Mouse (Mus musculus): ENCODE results near the gene Lsamp. TPM values are rescaled to one million over a fixed set of nuclear protein-coding genes. Genes with fewer than 3 reads are reported as not detected.

The Lsamp gene
- polyA plus RNA-seq, 1 experiment from 2014 or later: 8.2 TPM

DNA sequence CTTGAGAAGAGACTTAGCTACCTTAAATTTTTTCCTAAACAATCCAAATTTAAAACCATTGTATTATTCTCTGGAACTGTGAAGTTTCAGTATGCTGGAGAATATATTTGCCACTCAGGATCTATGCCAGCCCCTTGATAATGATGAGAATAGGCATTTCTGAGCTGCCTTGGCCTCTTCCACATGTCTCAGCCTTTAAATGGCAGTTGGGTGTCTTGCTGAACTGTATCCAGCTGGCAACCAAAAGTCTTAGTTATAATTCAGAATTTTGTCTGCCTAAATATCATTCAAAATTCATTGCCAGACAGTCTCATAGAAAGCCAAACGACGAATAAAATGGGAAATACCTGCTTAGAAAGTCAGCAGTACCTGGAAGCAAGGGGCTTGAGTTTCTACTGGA is 332.0 kb downstream of the Lsamp start:
- no peaks in the 10 kb centered on the region for H3K9me3 ChIP-seq (replicated peaks; ENCODE audit: control insufficient read depth, low read length)
- no peaks in the 10 kb centered on the region for H3K36me3 ChIP-seq (ENCODE audit: control insufficient read depth, insufficient read depth, low read length)
- ATAC-seq (ENCODE audit: insufficient read depth, low FRiP score): no peak
- H3K4me1 ChIP-seq (ENCODE audit: control insufficient read depth, insufficient read depth, low read length): no peaks in the 10 kb centered on the region
- no peak overlapping the region for H3K9ac ChIP-seq (ENCODE audit: low read length)
- no peak overlapping the region for H3K27ac ChIP-seq (ENCODE audit: low read length)
- no peak overlapping the region for H3K4me2 ChIP-seq (ENCODE audit: low read depth, low read length)
- no peak overlapping the region for H3K4me3 ChIP-seq (replicated peaks; ENCODE audit: low read length)
- WGBS: 88% methylated on average over 2 of the region's 2 CpGs
- H3K27me3 ChIP-seq (ENCODE audit: control insufficient read depth, insufficient read depth, low read length): no peaks in the 10 kb centered on the region

DNA sequence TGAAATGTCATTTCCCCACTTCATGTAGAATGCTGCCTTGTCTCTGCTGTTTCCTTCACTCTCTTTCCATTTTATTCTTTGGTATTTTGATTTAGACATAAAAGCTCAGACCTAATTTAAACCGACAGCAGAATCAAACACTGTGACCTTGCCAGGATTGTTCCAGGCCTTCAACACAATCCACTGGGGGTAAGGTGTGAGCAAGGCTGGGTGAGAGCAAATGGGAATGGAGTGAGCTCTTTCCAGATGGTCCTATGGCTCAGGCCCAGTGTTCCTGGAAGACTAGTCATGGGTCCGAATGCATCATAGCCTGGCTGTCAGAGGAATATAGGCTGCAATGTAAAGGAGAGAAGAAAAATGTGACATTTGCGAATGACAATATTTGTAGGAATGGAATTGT is 340.6 kb downstream of the Lsamp start:
- Histone ChIP-seq H3K27me3 (ENCODE audit: control insufficient read depth, insufficient read depth, low read length) (no peaks in the 10 kb centered on the region), H3K4me3 (replicated peaks; ENCODE audit: low read length) (no peak overlapping the region), H3K36me3 (ENCODE audit: control insufficient read depth, insufficient read depth, low read length) (no peaks in the 10 kb centered on the region), H3K27ac (ENCODE audit: low read length) (no peak overlapping the region), H3K4me2 (ENCODE audit: low read depth, low read length) (no peak overlapping the region), H3K9ac (ENCODE audit: low read length) (no peak overlapping the region), H3K4me1 (ENCODE audit: control insufficient read depth, insufficient read depth, low read length) (no peaks in the 10 kb centered on the region), H3K9me3 (replicated peaks; ENCODE audit: control insufficient read depth, low read length) (no peaks in the 10 kb centered on the region)
- 88% methylated on average over 3 of the region's 3 CpGs for WGBS
- no peak for ATAC-seq (ENCODE audit: insufficient read depth, low FRiP score)

DNA sequence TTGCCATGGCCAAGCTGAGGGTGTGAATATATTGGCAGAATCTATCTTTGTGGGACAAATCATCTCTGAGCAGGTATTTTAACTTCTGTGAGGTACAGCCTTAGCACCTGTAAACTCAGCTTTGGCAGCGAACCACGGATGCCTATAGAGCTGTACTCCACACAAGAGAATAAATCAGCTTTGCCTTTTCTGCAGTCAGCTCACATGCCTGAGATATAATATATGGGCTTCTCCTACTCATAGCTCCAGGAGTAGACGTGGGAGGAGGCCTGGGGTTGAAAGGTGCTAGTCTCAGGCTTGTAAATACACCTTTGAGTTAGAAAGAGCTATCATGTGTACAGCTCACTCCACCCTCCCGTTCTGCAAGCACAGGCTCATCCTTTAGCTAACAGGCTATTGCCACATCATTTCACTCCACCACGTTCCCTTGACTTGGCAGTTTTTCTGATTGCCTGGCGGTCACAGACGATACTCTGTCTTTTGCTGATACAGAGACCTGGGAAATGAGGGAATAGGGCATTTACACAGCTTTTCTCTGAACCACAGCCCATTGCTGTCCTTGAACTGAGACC is 344.2 kb downstream of the Lsamp start:
- H3K36me3 ChIP-seq (ENCODE audit: control insufficient read depth, insufficient read depth, low read length): no peaks in the 10 kb centered on the region
- WGBS: 63% methylated on average over 7 of the region's 7 CpGs
- H3K4me3 ChIP-seq (replicated peaks; ENCODE audit: low read length): no peak overlapping the region
- no peaks in the 10 kb centered on the region for H3K4me1 ChIP-seq (ENCODE audit: control insufficient read depth, insufficient read depth, low read length)
- no peak overlapping the region for H3K27ac ChIP-seq (ENCODE audit: low read length)
- H3K27me3 ChIP-seq (ENCODE audit: control insufficient read depth, insufficient read depth, low read length): no peaks in the 10 kb centered on the region
- H3K4me2 ChIP-seq (ENCODE audit: low read depth, low read length): no peak overlapping the region
- H3K9me3 ChIP-seq (replicated peaks; ENCODE audit: control insufficient read depth, low read length): no peaks in the 10 kb centered on the region
- ATAC-seq (ENCODE audit: insufficient read depth, low FRiP score): no peak; the same call in 1 of the 2 replicates
- H3K9ac ChIP-seq (ENCODE audit: low read length): no peak overlapping the region

DNA sequence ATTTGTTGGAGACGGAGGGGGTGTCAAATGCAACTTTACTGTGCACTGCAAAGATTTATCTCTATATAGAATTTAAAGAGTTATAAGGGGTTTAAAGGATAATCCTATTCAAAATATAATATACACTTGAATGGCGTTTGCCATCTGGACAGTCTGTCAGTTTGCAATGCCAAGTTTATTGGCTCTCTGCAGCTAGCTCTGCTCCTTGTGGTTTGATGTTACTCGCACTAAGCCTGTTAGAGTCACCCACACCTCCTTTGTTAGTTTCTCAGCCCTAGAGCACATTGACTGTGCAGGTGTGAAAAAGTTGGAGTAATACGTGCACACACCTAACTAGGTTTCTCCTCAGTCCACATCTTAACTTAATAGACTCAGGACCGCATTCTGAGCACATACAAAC is 385.5 kb downstream of the Lsamp start:
- no peak overlapping the region for H3K27ac ChIP-seq (ENCODE audit: low read length)
- no peaks in the 10 kb centered on the region for H3K4me1 ChIP-seq (ENCODE audit: control insufficient read depth, insufficient read depth, low read length)
- no peaks in the 10 kb centered on the region for H3K27me3 ChIP-seq (ENCODE audit: control insufficient read depth, insufficient read depth, low read length)
- 67% methylated on average over 5 of the region's 5 CpGs for WGBS
- no peak overlapping the region for H3K9ac ChIP-seq (ENCODE audit: low read length)
- no peak overlapping the region for H3K4me2 ChIP-seq (ENCODE audit: low read depth, low read length)
- H3K9me3 ChIP-seq (replicated peaks; ENCODE audit: control insufficient read depth, low read length): no peaks in the 10 kb centered on the region
- no peaks in the 10 kb centered on the region for H3K36me3 ChIP-seq (ENCODE audit: control insufficient read depth, insufficient read depth, low read length)
- no peak for ATAC-seq (ENCODE audit: insufficient read depth, low FRiP score)
- H3K4me3 ChIP-seq (replicated peaks; ENCODE audit: low read length): no peak overlapping the region

GRCm38 (mm10) chr16:40371291-40371690 is 387.1 kb downstream of the Lsamp start:
- Histone ChIP-seq H3K9ac (ENCODE audit: low read length) (no peak overlapping the region), H3K9me3 (replicated peaks; ENCODE audit: control insufficient read depth, low read length) (no peaks in the 10 kb centered on the region), H3K4me3 (replicated peaks; ENCODE audit: low read length) (no peak overlapping the region), H3K27me3 (ENCODE audit: control insufficient read depth, insufficient read depth, low read length) (no peaks in the 10 kb centered on the region), H3K4me2 (ENCODE audit: low read depth, low read length) (no peak overlapping the region), H3K36me3 (ENCODE audit: control insufficient read depth, insufficient read depth, low read length) (no peaks in the 10 kb centered on the region), H3K4me1 (ENCODE audit: control insufficient read depth, insufficient read depth, low read length) (no peaks in the 10 kb centered on the region), H3K27ac (ENCODE audit: low read length) (no peak overlapping the region)
- WGBS: 84% methylated on average over 1 of the region's 1 CpGs
- no peak for ATAC-seq (ENCODE audit: insufficient read depth, low FRiP score)

DNA sequence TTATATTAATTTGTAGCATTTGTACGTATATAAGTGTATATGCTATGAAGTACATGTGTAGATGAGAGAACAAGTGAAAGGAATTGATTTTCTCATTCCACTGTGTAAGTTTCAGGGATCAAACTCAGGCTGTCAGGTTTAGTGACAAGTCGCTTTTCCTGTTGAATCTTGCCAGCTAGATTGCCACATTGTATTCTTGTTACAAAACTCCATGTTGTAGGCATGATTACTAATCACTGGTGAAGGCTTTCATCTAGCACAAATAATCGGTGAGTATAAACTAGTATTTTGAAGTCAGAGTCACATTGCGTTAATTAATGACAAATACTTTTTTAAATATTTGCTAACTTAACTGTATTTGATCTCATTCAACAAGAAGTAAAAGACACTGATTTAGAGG is 391.2 kb downstream of the Lsamp start:
- Histone ChIP-seq H3K4me2 (ENCODE audit: low read depth, low read length) (no peak overlapping the region), H3K9ac (ENCODE audit: low read length) (no peak overlapping the region)
- WGBS: 77% methylated on average over 4 of the region's 4 CpGs

GRCm38 (mm10) chr16:40377129-40377799 is 393.1 kb downstream of the Lsamp start:
- no peak overlapping the region for H3K9ac ChIP-seq (ENCODE audit: low read length)
- no peak overlapping the region for H3K4me2 ChIP-seq (ENCODE audit: low read depth, low read length)
- H3K36me3 ChIP-seq (ENCODE audit: control insufficient read depth, insufficient read depth, low read length): no peaks in the 10 kb centered on the region
- no peaks in the 10 kb centered on the region for H3K4me1 ChIP-seq (ENCODE audit: control insufficient read depth, insufficient read depth, low read length)
- 71% methylated on average over 6 of the region's 6 CpGs for WGBS
- H3K9me3 ChIP-seq (replicated peaks; ENCODE audit: control insufficient read depth, low read length): no peaks in the 10 kb centered on the region
- H3K27me3 ChIP-seq (ENCODE audit: control insufficient read depth, insufficient read depth, low read length): no peaks in the 10 kb centered on the region
- no peak overlapping the region for H3K4me3 ChIP-seq (replicated peaks; ENCODE audit: low read length)
- ATAC-seq (ENCODE audit: insufficient read depth, low FRiP score): no peak
- no peak overlapping the region for H3K27ac ChIP-seq (ENCODE audit: low read length)

More for the DNA sequence above, 391.2 kb downstream of the Lsamp start:
- H3K4me3 ChIP-seq (replicated peaks; ENCODE audit: low read length): no peak overlapping the region
- no peaks in the 10 kb centered on the region for H3K36me3 ChIP-seq (ENCODE audit: control insufficient read depth, insufficient read depth, low read length)
- H3K27me3 ChIP-seq (ENCODE audit: control insufficient read depth, insufficient read depth, low read length): no peaks in the 10 kb centered on the region
- no peaks in the 10 kb centered on the region for H3K4me1 ChIP-seq (ENCODE audit: control insufficient read depth, insufficient read depth, low read length)
- H3K9me3 ChIP-seq (replicated peaks; ENCODE audit: control insufficient read depth, low read length): no peaks in the 10 kb centered on the region
- H3K27ac ChIP-seq (ENCODE audit: low read length): no peak overlapping the region
- no peak for ATAC-seq (ENCODE audit: insufficient read depth, low FRiP score)

- Histone ChIP-seq H3K9me3 (replicated peaks; ENCODE audit: control insufficient read depth, low read length) (no peaks in the 10 kb centered on the region), H3K27me3 (ENCODE audit: control insufficient read depth, insufficient read depth, low read length) (no peaks in the 10 kb centered on the region), H3K4me2 (ENCODE audit: low read depth, low read length) (no peak overlapping the region), H3K9ac (ENCODE audit: low read length) (no peak overlapping the region), H3K27ac (ENCODE audit: low read length) (no peak overlapping the region), H3K36me3 (ENCODE audit: control insufficient read depth, insufficient read depth, low read length) (no peaks in the 10 kb centered on the region), H3K4me1 (ENCODE audit: control insufficient read depth, insufficient read depth, low read length) (no peaks in the 10 kb centered on the region), H3K4me3 (replicated peaks; ENCODE audit: low read length) (no peak overlapping the region)
- WGBS: 77% methylated on average over 4 of the region's 4 CpGs
- no peak for ATAC-seq (ENCODE audit: insufficient read depth, low FRiP score)
Observed at GRCm38 (mm10) chr16:40392106-40392505, 407.9 kb downstream of the Lsamp start.

- Histone ChIP-seq H3K4me1 (ENCODE audit: control insufficient read depth, insufficient read depth, low read length) (no peaks in the 10 kb centered on the region), H3K9ac (ENCODE audit: low read length) (no peak overlapping the region), H3K4me3 (replicated peaks; ENCODE audit: low read length) (no peak overlapping the region), H3K9me3 (replicated peaks; ENCODE audit: control insufficient read depth, low read length) (no peaks in the 10 kb centered on the region), H3K27me3 (ENCODE audit: control insufficient read depth, insufficient read depth, low read length) (no peaks in the 10 kb centered on the region), H3K36me3 (ENCODE audit: control insufficient read depth, insufficient read depth, low read length) (no peaks in the 10 kb centered on the region), H3K27ac (ENCODE audit: low read length) (no peak overlapping the region), H3K4me2 (ENCODE audit: low read depth, low read length) (no peak overlapping the region)
- WGBS: 72% methylated on average over 2 of the region's 2 CpGs
- ATAC-seq (ENCODE audit: insufficient read depth, low FRiP score): peak; percentile 74; the same call in 1 of the 2 replicates
Observed at GRCm38 (mm10) chr16:40399531-40399930, 415.4 kb downstream of the Lsamp start.

All from stomach, embryonic 16.5 days (tissue).